Mouse (Mus musculus): ENCODE results near the gene Cog7.

GRCm38 (mm10) chr7:121890636-121891360 is 90.7 kb downstream of the Cog7 start:
- TF ChIP-seq POLR2A (IDR thresholded peaks at IDR 0.05; ENCODE audit: borderline replicate concordance, extremely low read depth, low read depth, low read length), result no peak
- no peak for TF ChIP-seq CTCF (IDR thresholded peaks at IDR 0.05; ENCODE audit: insufficient read depth, low read length)
